Comparison of ENCODE assay signal across 8 mouse cellular contexts in the genomic region with DNA sequence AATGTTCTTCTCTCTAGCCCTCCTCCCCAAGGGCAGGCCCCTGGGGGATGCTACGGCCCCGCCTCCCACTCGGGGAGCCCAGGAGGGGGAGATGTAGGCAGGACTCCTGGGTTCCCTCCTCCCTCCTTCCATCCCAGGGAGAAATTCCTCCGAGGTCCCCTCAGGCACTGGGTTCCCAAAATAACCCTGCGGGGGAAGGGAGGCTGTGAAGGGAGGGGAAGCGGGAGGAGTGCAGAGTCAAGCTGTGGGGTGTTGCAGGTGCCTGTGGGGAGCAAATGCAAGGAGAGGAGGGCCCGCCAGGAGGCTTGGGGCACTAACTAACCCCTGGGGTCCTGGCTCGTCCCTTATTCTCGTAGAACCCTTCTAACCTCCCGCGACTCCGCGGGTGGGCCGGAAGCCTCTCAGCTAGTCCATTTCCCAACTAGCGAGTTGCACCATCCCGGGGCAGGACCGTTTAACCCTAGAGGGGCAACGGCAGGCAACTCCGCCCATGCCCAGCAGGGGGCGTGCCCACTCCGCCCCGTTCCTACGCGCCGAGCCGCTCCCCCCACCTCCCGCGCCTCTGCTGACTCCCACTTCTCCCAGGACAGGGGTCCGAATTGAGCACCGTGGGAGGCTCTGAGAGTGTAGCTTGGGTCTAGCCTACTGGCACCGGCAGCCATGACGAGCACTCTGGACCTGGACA. TPM values are rescaled to one million over a fixed set of nuclear protein-coding genes. Genes with fewer than 3 reads are reported as not detected.
DNase-seq lines count a peak whose midpoint lies in the region; ATAC-seq and TF ChIP-seq lines count a peak whose summit lies in the region.

No protein-coding gene starts in this region.

- no peak overlapping the region for H3K27ac ChIP-seq in ES-Bruce4 (ENCODE audit: insufficient read depth, low read length)
- peak overlapping the region; percentile 63 for H3K27ac ChIP-seq in heart, embryonic 10.5 days
- peak overlapping the region; percentile 73 for H3K27ac ChIP-seq in lung, postnatal 0 days (ENCODE audit: low read length)
- H3K27ac ChIP-seq in olfactory bulb, adult 2 months (ENCODE audit: insufficient read depth, low read depth, low read length): peak overlapping the region; percentile 9; the same call in 1 of the 2 replicates

- peak; percentile 62; the same call in 1 of the 2 replicates for ATAC-seq in erythroblast, adult 5-6 weeks (replicated peaks; ENCODE audit: low FRiP score, poor library complexity, severe bottlenecking)
- ATAC-seq in lung, postnatal 0 days: peak; percentile 73

- TF ChIP-seq EP300 in ES-Bruce4 (IDR thresholded peaks at IDR 0.05; ENCODE audit: insufficient read depth, low read depth, low read length): 0 out of 2 replicates have a peak, but pooled peaks have one; percentile 40
- peak; percentile 35; the same call in 1 of the 2 replicates for TF ChIP-seq EP300 in lung, postnatal 0 days (IDR thresholded peaks at IDR 0.05)

- H3K27me3 ChIP-seq in ES-Bruce4 (ENCODE audit: control insufficient read depth, insufficient read depth, low read length, poor library complexity, severe bottlenecking): no peaks in the 10 kb centered on the region
- peaks cover 41% of the 10 kb centered on the region for H3K27me3 ChIP-seq in heart, embryonic 10.5 days (ENCODE audit: insufficient read depth, poor library complexity, severe bottlenecking)
- H3K27me3 ChIP-seq in lung, postnatal 0 days (replicated peaks; ENCODE audit: insufficient read depth, low read length): no peaks in the 10 kb centered on the region

- H3K9ac ChIP-seq in ES-Bruce4 (ENCODE audit: low read depth, poor library complexity, severe bottlenecking): peak overlapping the region; percentile 2; the same call in 1 of the 2 replicates
- H3K9ac ChIP-seq in lung, postnatal 0 days (replicated peaks; ENCODE audit: low read depth): 0 out of 2 replicates have a peak overlapping the region, but pooled peaks have one; percentile 24

- H3K4me1 ChIP-seq in ES-Bruce4 (ENCODE audit: control insufficient read depth, insufficient read depth, low read length): peaks cover 2% of the 10 kb centered on the region
- H3K4me1 ChIP-seq in heart, embryonic 10.5 days: peaks cover 62% of the 10 kb centered on the region
- peaks cover 3% of the 10 kb centered on the region; the same call in 1 of the 2 replicates for H3K4me1 ChIP-seq in lung, postnatal 0 days (ENCODE audit: insufficient read depth, low read depth, low read length)
- peaks cover 59% of the 10 kb centered on the region for H3K4me1 ChIP-seq in olfactory bulb, adult 2 months (ENCODE audit: control insufficient read depth, insufficient read depth, low read length)

- H3K4me2 ChIP-seq in lung, postnatal 0 days (replicated peaks; ENCODE audit: low read depth, low read length): peak overlapping the region; percentile 99

- H3K9me3 ChIP-seq in ES-Bruce4 (replicated peaks; ENCODE audit: control insufficient read depth, insufficient read depth, low read length, poor library complexity, severe bottlenecking): no peaks in the 10 kb centered on the region
- H3K9me3 ChIP-seq in heart, embryonic 10.5 days: no peaks in the 10 kb centered on the region
- no peaks in the 10 kb centered on the region for H3K9me3 ChIP-seq in lung, postnatal 0 days (ENCODE audit: low read length)

- H3K36me3 ChIP-seq in ES-Bruce4 (ENCODE audit: control insufficient read depth, insufficient read depth, low read length, poor library complexity, severe bottlenecking): no peaks in the 10 kb centered on the region
- peaks cover 6% of the 10 kb centered on the region for H3K36me3 ChIP-seq in heart, embryonic 10.5 days
- no peaks in the 10 kb centered on the region for H3K36me3 ChIP-seq in lung, postnatal 0 days (ENCODE audit: insufficient read depth, low read length)

- peak; percentile 83 to 88 for DNase-seq in adrenal gland, postnatal 36 days
- peak; percentile 86 for DNase-seq in heart, embryonic 10.5 days (ENCODE audit: low spot score)
- peak; percentile 79 for DNase-seq in kidney, adult 9 months
- peak; percentile 92 for DNase-seq in lung, postnatal 0 days (ENCODE audit: low spot score)
- peak; percentile 89 to 92 for DNase-seq in thymus, postnatal 36 days

- under 1% methylated on average over 32 of the region's 32 CpGs for WGBS in heart, embryonic 10.5 days
- 1% methylated on average over 22 of the region's 32 CpGs for WGBS in lung, postnatal 0 days
- 1% methylated on average over 32 of the region's 32 CpGs for WGBS in olfactory bulb, adult 2 months

- TF ChIP-seq POLR2A in ES-Bruce4 (IDR thresholded peaks at IDR 0.05; ENCODE audit: insufficient read depth, low read length): no peak
- no peak for TF ChIP-seq POLR2A in olfactory bulb, adult 2 months (IDR thresholded peaks at IDR 0.05; ENCODE audit: insufficient read depth, low read depth, low read length)

- H3K4me3 ChIP-seq in ES-Bruce4 (ENCODE audit: low read depth, low read length): peak overlapping the region; percentile 70
- H3K4me3 ChIP-seq in heart, embryonic 10.5 days: peak overlapping the region; percentile 78
- H3K4me3 ChIP-seq in lung, postnatal 0 days (ENCODE audit: low read depth, low read length): peak overlapping the region; percentile 62
- H3K4me3 ChIP-seq in olfactory bulb, adult 2 months (ENCODE audit: insufficient read depth, low read depth, low read length): peak overlapping the region; percentile 64

- TF ChIP-seq CTCF in ES-Bruce4 (IDR thresholded peaks at IDR 0.05; ENCODE audit: low read depth, low read length): peak; percentile 78
- peak; percentile 91 for TF ChIP-seq CTCF in lung, postnatal 0 days (IDR thresholded peaks at IDR 0.05)
- TF ChIP-seq CTCF in olfactory bulb, adult 2 months (IDR thresholded peaks at IDR 0.05; ENCODE audit: insufficient read depth, low read depth, low read length): peak; percentile 78

RNA-seq across cellular contexts. Expression of a gene that starts 2.1 kb away (rescaled TPM):
- 37.9 and 48.6 TPM in 2 replicates for polyA plus RNA-seq in ES-Bruce4 (2011; ENCODE audit: insufficient read depth, insufficient read length, low read depth, missing spikeins)
- total RNA-seq in adrenal gland, postnatal 36 days (2021): 10 to 100 TPM; 28.7 to 34.4 TPM
- total RNA-seq in erythroblast, adult 5-6 weeks (2015; ENCODE audit: low replicate concordance): 55.4 and 90.1 TPM in 2 replicates
- total RNA-seq in erythroblast, adult 5-6 weeks (2017; ENCODE audit: low replicate concordance): 31.9 and 39.0 TPM in 2 replicates
- 59.9 and 61.6 TPM in 2 replicates for polyA plus RNA-seq in heart, embryonic 10.5 days (2016; fragmentation: Nextera tagmentation; extraction: Ambion mirVana)
- 99.2 and 128 TPM in 2 replicates for polyA plus RNA-seq in lung, postnatal 0 days (2015; fragmentation: Nextera tagmentation; extraction: Ambion mirVana)
- polyA plus RNA-seq in olfactory bulb, adult 2 months (2012; ENCODE audit: insufficient read depth, insufficient read length, low replicate concordance, missing spikeins): 282 TPM in 1 of 2 replicates, not detected in the other

RNA-seq across cellular contexts. Expression of a gene that starts 17.1 kb away (rescaled TPM):
- polyA plus RNA-seq in ES-Bruce4 (2011; ENCODE audit: insufficient read depth, insufficient read length, low read depth, missing spikeins): 4.1 and 4.6 TPM in 2 replicates
- 100 to 1,000 TPM in 1 of 2 experiments, 10 to 100 TPM in 1; 75.6 to 124 TPM for total RNA-seq in adrenal gland, postnatal 36 days (2021)
- total RNA-seq in erythroblast, adult 5-6 weeks (2015; ENCODE audit: low replicate concordance): not detected in 2 replicates
- not detected in 2 replicates for total RNA-seq in erythroblast, adult 5-6 weeks (2017; ENCODE audit: low replicate concordance)
- polyA plus RNA-seq in heart, embryonic 10.5 days (2016; fragmentation: Nextera tagmentation; extraction: Ambion mirVana): 103 and 214 TPM in 2 replicates
- 20.5 and 32.1 TPM in 2 replicates for polyA plus RNA-seq in lung, postnatal 0 days (2015; fragmentation: Nextera tagmentation; extraction: Ambion mirVana)
- polyA plus RNA-seq in olfactory bulb, adult 2 months (2012; ENCODE audit: insufficient read depth, insufficient read length, low replicate concordance, missing spikeins): not detected in 2 replicates

RNA-seq across cellular contexts. Expression of a gene that starts 17.3 kb away (rescaled TPM):
- 5.6 and 7.0 TPM in 2 replicates for polyA plus RNA-seq in ES-Bruce4 (2011; ENCODE audit: insufficient read depth, insufficient read length, low read depth, missing spikeins)
- 1 to 10 TPM; 9.2 TPM for total RNA-seq in adrenal gland, postnatal 36 days (2021)
- total RNA-seq in erythroblast, adult 5-6 weeks (2015; ENCODE audit: low replicate concordance): not detected in 2 replicates
- not detected in 2 replicates for total RNA-seq in erythroblast, adult 5-6 weeks (2017; ENCODE audit: low replicate concordance)
- polyA plus RNA-seq in heart, embryonic 10.5 days (2016; fragmentation: Nextera tagmentation; extraction: Ambion mirVana): 0.10 and 1.1 TPM in 2 replicates
- polyA plus RNA-seq in lung, postnatal 0 days (2015; fragmentation: Nextera tagmentation; extraction: Ambion mirVana): 3.8 and 4.7 TPM in 2 replicates
- 202 and 263 TPM in 2 replicates for polyA plus RNA-seq in olfactory bulb, adult 2 months (2012; ENCODE audit: insufficient read depth, insufficient read length, low replicate concordance, missing spikeins)

RNA-seq across cellular contexts. Expression of a gene that starts 37.8 kb away (rescaled TPM):
- polyA plus RNA-seq in ES-Bruce4 (2011; ENCODE audit: insufficient read depth, insufficient read length, low read depth, missing spikeins): 333 and 355 TPM in 2 replicates
- total RNA-seq in adrenal gland, postnatal 36 days (2021): 100 to 1,000 TPM; 169 to 224 TPM
- total RNA-seq in erythroblast, adult 5-6 weeks (2015; ENCODE audit: low replicate concordance): 71.3 and 72.7 TPM in 2 replicates
- total RNA-seq in erythroblast, adult 5-6 weeks (2017; ENCODE audit: low replicate concordance): 42.1 and 81.4 TPM in 2 replicates
- polyA plus RNA-seq in heart, embryonic 10.5 days (2016; fragmentation: Nextera tagmentation; extraction: Ambion mirVana): 129 and 146 TPM in 2 replicates
- polyA plus RNA-seq in lung, postnatal 0 days (2015; fragmentation: Nextera tagmentation; extraction: Ambion mirVana): 48.1 and 49.5 TPM in 2 replicates
- polyA plus RNA-seq in olfactory bulb, adult 2 months (2012; ENCODE audit: insufficient read depth, insufficient read length, low replicate concordance, missing spikeins): 340 TPM in 1 of 2 replicates, not detected in the other

Comparison
In these comparisons a context has a peak if more than half of its experiments do, and no peak if none do; other contexts are left out.
1. RNA of a gene that starts 17.3 kb away (polyA plus RNA-seq): 202 to 263 TPM in olfactory bulb, adult 2 months; 5.6 to 7.0 TPM in ES-Bruce4, 3.8 to 4.7 TPM in lung, postnatal 0 days and 0.10 to 1.1 TPM in heart, embryonic 10.5 days; every median in the first group is over 10 times any median in the second.
2. Peak in every context shown above with its lines, with median percentiles within 50 percentile points of each other: H3K4me3 ChIP-seq, CTCF ChIP-seq and DNase-seq.